Mouse (Mus musculus) testis, adult 2 months (tissue): Measurements from ENCODE around the gene Cdk6. TPM values are rescaled to one million over a fixed set of nuclear protein-coding genes. Genes with fewer than 3 reads are reported as not detected.
A peak's percentile ranks its signal among the peaks of the same experiment; 100 is the strongest.
"Not testable (repeated sequence)": the region's sequence is repeated elsewhere in the genome, so short reads cannot be mapped to it uniquely, and the experiment has no call there.

ENCODE experiments used
- H3K27ac ChIP-seq: fragments of 200-500 bp; 2 replicates; pipeline ENCODE4 v1.5.1; 2012; ENCODE audit warnings: low read depth, low read length; ENCODE audit not compliant: control insufficient read depth, insufficient read depth
- H3K27me3 ChIP-seq: fragments of 200-500 bp; 2 replicates; pipeline ENCODE4 v1.6.1; 2012; ENCODE audit warnings: mild to moderate bottlenecking, low read length, moderate library complexity; ENCODE audit not compliant: control insufficient read depth, insufficient read depth
- H3K36me3 ChIP-seq: fragments of 200-500 bp; 2 replicates; pipeline ENCODE4 v1.6.1; 2012; ENCODE audit warnings: mild to moderate bottlenecking, low read length; ENCODE audit not compliant: control insufficient read depth, insufficient read depth
- H3K4me1 ChIP-seq: fragments of 200-500 bp; 2 replicates; pipeline ENCODE4 v1.6.1; 2012; ENCODE audit warnings: low read length; ENCODE audit not compliant: control insufficient read depth, insufficient read depth
- H3K4me3 ChIP-seq: fragments of 200-500 bp; 2 replicates; pipeline ENCODE4 v1.5.1; 2012; ENCODE audit warnings: low read depth, mild to moderate bottlenecking, low read length, moderate library complexity, mixed read lengths; ENCODE audit not compliant: control insufficient read depth
- CTCF ChIP-seq: fragments of 200-500 bp; IDR thresholded peaks from 2 replicates; pipeline ENCODE4 v1.5.1; 2012; ENCODE audit warnings: low read depth, mild to moderate bottlenecking, inconsistent platforms, low read length, moderate library complexity; ENCODE audit not compliant: control insufficient read depth, insufficient read depth, insufficient replicate concordance
- POLR2A ChIP-seq: fragments of 200-500 bp; IDR thresholded peaks from 2 replicates; pipeline ENCODE4 v1.6.1; 2012; ENCODE audit warnings: low read depth, mild to moderate bottlenecking, inconsistent platforms, low read length, moderate library complexity; ENCODE audit not compliant: control insufficient read depth
- polyA plus RNA-seq: library from polyadenylated mRNA; depleted of rRNA; stranded (reverse); fragments of >200 nt; gene quantifications from 2 replicates; pipeline ENCODE4 v1.2.3, GENCODE M21; 2012

Cdk6 gene
- polyA plus RNA-seq, 1 experiment: 5.6 TPM

- no peaks in the 10 kb centered on the region for H3K36me3 ChIP-seq
- TF ChIP-seq POLR2A (no peak), CTCF (no peak)
- H3K4me1 ChIP-seq: no peaks in the 10 kb centered on the region
- H3K4me3 ChIP-seq: no peak overlapping the region
- H3K27me3 ChIP-seq: no peaks in the 10 kb centered on the region
- no peak overlapping the region for H3K27ac ChIP-seq
These were observed 31.7 kb upstream of the Cdk6 start for GRCm38 (mm10) chr5:3309587-3309986.

DNA sequence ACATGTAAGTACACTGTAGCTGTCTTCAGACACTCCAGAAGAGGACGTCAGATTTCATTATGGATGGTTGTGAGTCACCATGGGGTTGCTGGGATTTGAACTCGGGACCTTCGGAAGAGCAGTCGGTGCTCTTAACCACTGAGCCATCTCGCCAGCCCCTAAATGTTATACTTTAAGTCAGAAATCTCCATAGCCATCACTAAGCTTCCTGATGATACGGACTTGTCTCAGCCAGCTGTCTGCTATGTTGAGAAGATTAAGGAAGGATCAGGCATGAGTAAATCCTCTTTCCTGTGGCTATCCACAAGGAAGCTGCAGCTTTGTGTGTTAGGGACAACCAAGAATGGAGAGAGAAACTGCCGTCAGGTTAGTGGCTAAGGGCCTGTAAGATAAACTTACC is 30.1 kb upstream of the Cdk6 start:
- not testable (repeated sequence) for H3K4me3 ChIP-seq, H3K27ac ChIP-seq, H3K27me3 ChIP-seq, H3K36me3 ChIP-seq, H3K4me1 ChIP-seq

DNA sequence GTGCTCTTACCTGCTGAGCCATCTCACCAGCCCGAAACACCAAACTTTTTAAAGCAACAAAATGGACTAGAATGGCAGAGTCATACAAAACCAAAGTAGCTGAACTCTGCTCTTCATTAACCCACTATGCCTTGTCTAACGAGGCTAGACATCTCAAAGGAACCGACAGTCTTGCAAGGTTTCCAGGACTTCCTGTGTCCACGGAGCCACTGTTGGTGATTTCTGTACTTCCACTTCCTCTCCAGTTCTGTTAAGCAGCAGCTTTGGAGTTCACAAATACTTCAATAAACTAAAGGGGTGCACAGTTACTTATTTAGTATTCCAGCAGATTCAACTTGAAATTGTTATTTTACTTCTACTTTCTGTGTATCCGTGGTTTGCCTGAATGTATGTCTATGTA is 23.6 kb upstream of the Cdk6 start:
- H3K4me3 ChIP-seq, H3K36me3 ChIP-seq, H3K4me1 ChIP-seq, H3K27ac ChIP-seq, H3K27me3 ChIP-seq: not testable (repeated sequence)

GRCm38 (mm10) chr5:3320225-3320624 is 21.1 kb upstream of the Cdk6 start:
- H3K36me3 ChIP-seq: no peaks in the 10 kb centered on the region
- H3K27me3 ChIP-seq: no peaks in the 10 kb centered on the region
- no peak for TF ChIP-seq CTCF
- TF ChIP-seq POLR2A: no peak
- no peak overlapping the region for H3K27ac ChIP-seq
- H3K4me1 ChIP-seq: no peaks in the 10 kb centered on the region
- no peak overlapping the region for H3K4me3 ChIP-seq

DNA sequence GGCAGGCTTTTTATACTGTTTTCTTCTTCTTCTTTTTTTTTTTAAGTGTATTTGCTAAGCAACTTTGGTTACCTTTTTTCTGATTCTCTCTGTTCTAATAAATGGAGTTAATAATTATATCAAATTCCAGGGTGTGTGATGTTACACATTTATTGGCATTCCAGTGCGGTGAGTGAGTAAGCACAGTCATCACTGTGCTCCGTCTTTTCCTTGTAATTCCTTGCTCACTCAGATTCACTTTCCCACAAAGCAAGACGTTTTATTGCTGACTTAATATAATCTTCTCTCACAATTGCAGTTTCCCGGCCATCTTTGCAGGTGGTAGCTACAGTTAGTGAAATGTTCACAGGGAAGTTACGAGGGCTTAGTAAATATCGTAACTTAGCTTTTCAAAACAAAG is 19.2 kb upstream of the Cdk6 start:
- H3K27ac ChIP-seq: no peak overlapping the region
- no peaks in the 10 kb centered on the region for H3K36me3 ChIP-seq
- TF ChIP-seq POLR2A: no peak
- TF ChIP-seq CTCF: no peak
- H3K4me1 ChIP-seq: no peaks in the 10 kb centered on the region
- H3K4me3 ChIP-seq: no peak overlapping the region
- no peaks in the 10 kb centered on the region for H3K27me3 ChIP-seq

DNA sequence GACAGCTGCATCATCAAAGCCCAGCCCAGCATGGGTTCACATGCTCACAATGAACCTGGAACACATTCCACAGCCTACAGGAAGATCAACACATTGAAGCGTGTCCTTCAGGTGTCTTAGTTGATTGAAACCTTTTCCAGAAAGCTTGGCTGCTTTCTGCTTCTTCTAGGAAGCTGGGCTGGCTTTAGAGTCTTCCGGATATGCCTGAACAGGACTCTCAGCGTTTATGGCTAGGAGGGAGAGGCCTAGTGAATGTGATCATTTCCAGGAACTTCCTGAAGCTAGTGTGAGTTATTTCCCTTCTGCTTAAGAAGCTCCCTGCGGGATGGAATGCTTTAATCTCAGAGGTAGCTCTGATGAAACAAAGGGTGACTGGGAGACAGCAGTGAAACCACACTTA is 17.2 kb upstream of the Cdk6 start:
- Histone ChIP-seq H3K4me1 (no peaks in the 10 kb centered on the region), H3K27me3 (no peaks in the 10 kb centered on the region), H3K4me3 (no peak overlapping the region), H3K27ac (no peak overlapping the region), H3K36me3 (no peaks in the 10 kb centered on the region)
- no peak for TF ChIP-seq CTCF

DNA sequence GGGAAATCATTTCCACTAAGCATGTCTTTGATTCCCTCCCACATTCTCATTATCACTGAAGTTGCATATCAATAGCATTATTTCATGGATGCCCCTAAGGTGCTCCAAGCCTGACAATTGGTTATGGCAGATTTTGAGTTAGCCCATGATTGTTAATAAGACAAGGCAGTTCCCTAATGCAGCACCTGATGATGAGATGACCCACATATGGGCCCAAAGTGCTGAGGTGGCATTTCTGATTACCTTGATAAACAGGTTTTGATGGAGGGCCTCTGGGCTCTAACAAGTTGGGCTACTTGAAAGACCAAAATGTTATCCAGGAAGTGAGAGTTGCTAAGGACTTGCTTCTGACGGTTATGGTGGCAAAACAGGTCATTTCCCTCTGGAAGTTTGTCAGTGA is 11.9 kb upstream of the Cdk6 start:
- Histone ChIP-seq H3K36me3 (no peaks in the 10 kb centered on the region), H3K27me3 (no peaks in the 10 kb centered on the region)

GRCm38 (mm10) chr5:3330932-3331331 is 10.4 kb upstream of the Cdk6 start:
- no peak overlapping the region for H3K27ac ChIP-seq
- no peaks in the 10 kb centered on the region for H3K36me3 ChIP-seq
- no peaks in the 10 kb centered on the region for H3K27me3 ChIP-seq
- TF ChIP-seq POLR2A (no peak), CTCF (no peak)
- H3K4me3 ChIP-seq: no peak overlapping the region
- H3K4me1 ChIP-seq: no peaks in the 10 kb centered on the region

More for the DNA sequence above, 11.9 kb upstream of the Cdk6 start:
- H3K4me1 ChIP-seq: no peaks in the 10 kb centered on the region
- TF ChIP-seq POLR2A: no peak
- no peak for TF ChIP-seq CTCF
- no peak overlapping the region for H3K4me3 ChIP-seq
- no peak overlapping the region for H3K27ac ChIP-seq

- H3K4me3 ChIP-seq, H3K27ac ChIP-seq, H3K4me1 ChIP-seq, H3K27me3 ChIP-seq, H3K36me3 ChIP-seq: not testable (repeated sequence)
These were observed 8.3 kb upstream of the Cdk6 start for GRCm38 (mm10) chr5:3333019-3333418.

- H3K27ac ChIP-seq, H3K36me3 ChIP-seq, H3K27me3 ChIP-seq: not testable (repeated sequence)
- Histone ChIP-seq H3K4me3 (peak overlapping the region; percentile 64), H3K4me1 (peaks cover 10% of the 10 kb centered on the region)
These were observed 786 bp upstream of the Cdk6 start for GRCm38 (mm10) chr5:3340340-3341058.
